Mouse (Mus musculus): ENCODE measurements around the gene Sh3rf3. TPM values are rescaled to one million over a fixed set of nuclear protein-coding genes. Genes with fewer than 3 reads are reported as not detected.
A peak's percentile ranks its signal among the peaks of the same experiment; 100 is the strongest.

Gene Sh3rf3
- polyA plus RNA-seq, 1 experiment from 2014 or later, result 4.6 TPM

GRCm38 (mm10) chr10:58926578-58926977 lies 113.4 kb downstream of the Sh3rf3 start:
- Histone ChIP-seq H3K9ac (no peak overlapping the region), H3K27ac (replicated peaks) (no peak overlapping the region), H3K4me3 (no peak overlapping the region), H3K27me3 (no peaks in the 10 kb centered on the region), H3K9me3 (no peaks in the 10 kb centered on the region), H3K4me1 (replicated peaks) (peaks cover 13% of the 10 kb centered on the region), H3K36me3 (no peaks in the 10 kb centered on the region), H3K4me2 (no peak overlapping the region)
- 76% methylated on average over 5 of the region's 5 CpGs for WGBS
- no peak for ATAC-seq (ENCODE audit: low read depth)

GRCm38 (mm10) chr10:58928952-58929442 lies 115.8 kb downstream of the Sh3rf3 start:
- Histone ChIP-seq H3K4me3 (no peak overlapping the region), H3K27ac (replicated peaks) (no peak overlapping the region), H3K4me1 (replicated peaks) (peaks cover 30% of the 10 kb centered on the region), H3K9ac (no peak overlapping the region), H3K27me3 (no peaks in the 10 kb centered on the region), H3K36me3 (no peaks in the 10 kb centered on the region), H3K4me2 (no peak overlapping the region), H3K9me3 (no peaks in the 10 kb centered on the region)
- 55% methylated on average over 5 of the region's 5 CpGs for WGBS
- ATAC-seq (ENCODE audit: low read depth), result no peak

- ATAC-seq (ENCODE audit: low read depth), result peak; percentile 66
- H3K27ac ChIP-seq (replicated peaks), result peak overlapping the region; percentile 74
Measured at GRCm38 (mm10) chr10:58932151-58932773, 119.1 kb downstream of the Sh3rf3 start.

GRCm38 (mm10) chr10:58935606-58936005 lies 122.4 kb downstream of the Sh3rf3 start:
- no peaks in the 10 kb centered on the region for H3K27me3 ChIP-seq
- no peak overlapping the region for H3K4me2 ChIP-seq
- no peaks in the 10 kb centered on the region for H3K9me3 ChIP-seq
- peak overlapping the region; percentile 47 for H3K27ac ChIP-seq (replicated peaks)
- ATAC-seq (ENCODE audit: low read depth), result no peak
- H3K36me3 ChIP-seq, result no peaks in the 10 kb centered on the region
- no peak overlapping the region for H3K4me3 ChIP-seq
- H3K4me1 ChIP-seq (replicated peaks), result peaks cover 50% of the 10 kb centered on the region
- 32% methylated on average over 6 of the region's 6 CpGs for WGBS
- H3K9ac ChIP-seq, result no peak overlapping the region

More at GRCm38 (mm10) chr10:58932151-58932773, 119.1 kb downstream of the Sh3rf3 start:
- H3K9me3 ChIP-seq, result no peaks in the 10 kb centered on the region
- WGBS, result 34% methylated on average over 22 of the region's 22 CpGs
- peaks cover 53% of the 10 kb centered on the region for H3K4me1 ChIP-seq (replicated peaks)
- no peaks in the 10 kb centered on the region for H3K36me3 ChIP-seq
- H3K4me2 ChIP-seq, result peak overlapping the region; percentile 45
- peak overlapping the region; percentile 31; the same call in 1 of the 2 replicates for H3K9ac ChIP-seq
- H3K27me3 ChIP-seq, result no peaks in the 10 kb centered on the region
- H3K4me3 ChIP-seq, result peak overlapping the region; percentile 3

GRCm38 (mm10) chr10:58936441-58936860 lies 123.3 kb downstream of the Sh3rf3 start:
- peak overlapping the region; percentile 47; the same call in 1 of the 2 replicates for H3K27ac ChIP-seq (replicated peaks)

GRCm38 (mm10) chr10:58937521-58937920 lies 124.4 kb downstream of the Sh3rf3 start:
- WGBS, result 42% methylated on average over 3 of the region's 3 CpGs
- Histone ChIP-seq H3K4me2 (no peak overlapping the region), H3K27me3 (no peaks in the 10 kb centered on the region), H3K4me1 (replicated peaks) (peaks cover 37% of the 10 kb centered on the region), H3K4me3 (no peak overlapping the region), H3K27ac (replicated peaks) (no peak overlapping the region), H3K9ac (no peak overlapping the region), H3K36me3 (no peaks in the 10 kb centered on the region), H3K9me3 (no peaks in the 10 kb centered on the region)
- no peak for ATAC-seq (ENCODE audit: low read depth)

More at GRCm38 (mm10) chr10:58936441-58936860, 123.3 kb downstream of the Sh3rf3 start:
- Histone ChIP-seq H3K36me3 (no peaks in the 10 kb centered on the region), H3K9me3 (no peaks in the 10 kb centered on the region), H3K4me1 (replicated peaks) (peaks cover 47% of the 10 kb centered on the region), H3K4me2 (no peak overlapping the region), H3K4me3 (no peak overlapping the region), H3K9ac (no peak overlapping the region), H3K27me3 (no peaks in the 10 kb centered on the region)
- no peak for ATAC-seq (ENCODE audit: low read depth)
- WGBS, result 39% methylated on average over 9 of the region's 9 CpGs

GRCm38 (mm10) chr10:58942819-58943218 lies 129.7 kb downstream of the Sh3rf3 start:
- ATAC-seq (ENCODE audit: low read depth), result no peak
- H3K27ac ChIP-seq (replicated peaks), result no peak overlapping the region

GRCm38 (mm10) chr10:58943661-58944400 lies 130.7 kb downstream of the Sh3rf3 start:
- no peak overlapping the region for H3K27ac ChIP-seq (replicated peaks)

More at GRCm38 (mm10) chr10:58942819-58943218, 129.7 kb downstream of the Sh3rf3 start:
- Histone ChIP-seq H3K27me3 (no peaks in the 10 kb centered on the region), H3K4me1 (replicated peaks) (peaks cover under 1% of the 10 kb centered on the region; the same call in 1 of the 2 replicates), H3K4me2 (no peak overlapping the region), H3K36me3 (no peaks in the 10 kb centered on the region), H3K9me3 (no peaks in the 10 kb centered on the region), H3K4me3 (no peak overlapping the region), H3K9ac (no peak overlapping the region)
- 84% methylated on average over 3 of the region's 3 CpGs for WGBS

GRCm38 (mm10) chr10:58944930-58945329 lies 131.8 kb downstream of the Sh3rf3 start:
- no peak overlapping the region for H3K4me3 ChIP-seq
- no peaks in the 10 kb centered on the region for H3K36me3 ChIP-seq
- 76% methylated on average over 6 of the region's 6 CpGs for WGBS
- H3K9me3 ChIP-seq, result no peaks in the 10 kb centered on the region
- no peak for ATAC-seq (ENCODE audit: low read depth)
- no peaks in the 10 kb centered on the region for H3K27me3 ChIP-seq
- H3K4me2 ChIP-seq, result no peak overlapping the region
- H3K4me1 ChIP-seq (replicated peaks), result peaks cover 10% of the 10 kb centered on the region
- no peak overlapping the region for H3K27ac ChIP-seq (replicated peaks)
- H3K9ac ChIP-seq, result no peak overlapping the region

More at GRCm38 (mm10) chr10:58943661-58944400, 130.7 kb downstream of the Sh3rf3 start:
- Histone ChIP-seq H3K4me3 (no peak overlapping the region), H3K4me1 (replicated peaks) (no peaks in the 10 kb centered on the region), H3K4me2 (no peak overlapping the region), H3K27me3 (no peaks in the 10 kb centered on the region), H3K9ac (no peak overlapping the region), H3K36me3 (no peaks in the 10 kb centered on the region), H3K9me3 (no peaks in the 10 kb centered on the region)
- no peak for ATAC-seq (ENCODE audit: low read depth)
- WGBS, result 81% methylated on average over 9 of the region's 9 CpGs

GRCm38 (mm10) chr10:58949770-58950638 lies 136.8 kb downstream of the Sh3rf3 start:
- H3K27me3 ChIP-seq, result no peaks in the 10 kb centered on the region
- WGBS, result 12% methylated on average over 11 of the region's 11 CpGs
- H3K9me3 ChIP-seq, result no peaks in the 10 kb centered on the region
- peak overlapping the region; percentile 59 for H3K27ac ChIP-seq (replicated peaks)
- H3K36me3 ChIP-seq, result no peaks in the 10 kb centered on the region
- peak overlapping the region; percentile 27; the same call in 1 of the 2 replicates for H3K9ac ChIP-seq
- peak overlapping the region; percentile 21 for H3K4me2 ChIP-seq
- peaks cover 24% of the 10 kb centered on the region for H3K4me1 ChIP-seq (replicated peaks)
- ATAC-seq (ENCODE audit: low read depth), result peak; percentile 76
- H3K4me3 ChIP-seq, result no peak overlapping the region

- Histone ChIP-seq H3K27ac (replicated peaks) (no peak overlapping the region), H3K9me3 (peaks cover 8% of the 10 kb centered on the region; the same call in 1 of the 2 replicates), H3K27me3 (no peaks in the 10 kb centered on the region), H3K9ac (no peak overlapping the region), H3K36me3 (no peaks in the 10 kb centered on the region), H3K4me2 (no peak overlapping the region), H3K4me3 (no peak overlapping the region), H3K4me1 (replicated peaks) (no peaks in the 10 kb centered on the region)
- no peak for ATAC-seq (ENCODE audit: low read depth)
- 77% methylated on average over 4 of the region's 4 CpGs for WGBS
Measured at GRCm38 (mm10) chr10:58960193-58960592, 147.0 kb downstream of the Sh3rf3 start.
